Comparison of ENCODE assay signal across 8 mouse cellular contexts in the genomic region with DNA sequence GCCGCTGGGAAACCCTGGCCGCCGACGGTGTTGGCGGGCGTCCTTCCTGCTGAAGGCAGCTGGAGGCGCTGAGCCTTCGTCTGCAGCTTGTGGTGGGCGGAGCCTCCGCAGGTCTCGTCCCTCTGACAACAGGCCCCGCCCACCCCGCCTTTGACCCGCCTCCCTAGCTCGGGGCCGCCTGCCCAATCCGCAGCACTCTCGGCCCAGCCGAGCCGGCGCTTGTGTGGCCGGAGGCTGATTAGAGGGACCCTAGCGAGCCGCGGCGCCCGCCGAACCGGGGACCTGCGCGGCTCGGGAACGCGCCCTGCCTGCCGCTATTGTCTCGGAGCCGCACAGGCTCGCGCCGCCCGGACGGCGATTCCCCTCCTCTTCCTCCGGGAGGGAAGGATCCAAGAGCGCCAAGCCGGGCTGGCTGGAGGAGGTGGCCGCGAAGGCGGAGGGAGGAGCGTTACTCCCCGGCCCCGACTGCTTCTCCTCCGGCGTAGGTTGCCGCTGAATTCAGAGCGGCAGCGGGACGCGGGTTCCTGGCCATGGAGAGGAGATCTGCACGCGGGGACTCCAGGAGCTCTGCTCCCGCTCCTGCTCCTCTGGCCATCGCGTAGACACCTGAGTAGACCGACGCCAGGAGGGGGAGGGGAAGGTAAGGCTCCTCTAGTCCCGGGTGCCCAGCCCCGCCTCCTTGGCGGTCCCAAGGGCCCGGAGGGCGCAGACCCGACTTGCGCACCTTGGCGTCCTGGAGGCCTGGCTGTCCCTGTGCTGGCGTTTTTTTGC. TPM values are rescaled to one million over a fixed set of nuclear protein-coding genes. Genes with fewer than 3 reads are reported as not detected.
DNase-seq lines count a peak whose midpoint lies in the region; ATAC-seq and TF ChIP-seq lines count a peak whose summit lies in the region.

A gene (plus strand): TSS at position 196 of the 771 bp plus-strand sequence.

- peak in 2 of 3 experiments; percentile 50 to 63; a peak in 4 of 6 replicates for TF ChIP-seq CTCF in MEL (IDR thresholded peaks at IDR 0.05 in 2 of 3, conservative IDR thresholded peaks at IDR 0.05 in 1 of 3; ENCODE audit: control insufficient read depth in 1 of 3, insufficient read depth in 1 of 3, low read depth in 2 of 3, low read length in 3 of 3, poor library complexity in 1 of 3, severe bottlenecking in 1 of 3)
- peak; percentile 73 for TF ChIP-seq CTCF in layer of hippocampus, adult 2 months (conservative IDR thresholded peaks at IDR 0.05)
- peak; percentile 30 for TF ChIP-seq CTCF in lung, adult 2 months (IDR thresholded peaks at IDR 0.05; ENCODE audit: insufficient read depth, low read length)

- TF ChIP-seq RAD21 in MEL (IDR thresholded peaks at IDR 0.05; ENCODE audit: low read depth, low read length) = peak; percentile 45

- intact Hi-C loops in heart, postnatal 36 days (cut with DNase I) = loop anchor here (1.0 to 10.0 kb wide), 5 partner anchors 20 to 526 kb away; a partner anchor contains a TSS

- H3K9me3 ChIP-seq in MEL (replicated peaks; ENCODE audit: insufficient read depth, low read length) = no peaks in the 10 kb centered on the region
- no peaks in the 10 kb centered on the region for H3K9me3 ChIP-seq in forebrain, embryonic 16.5 days (ENCODE audit: control insufficient read depth, low read length)
- no peaks in the 10 kb centered on the region for H3K9me3 ChIP-seq in neural tube, embryonic 15.5 days (replicated peaks)

- ATAC-seq in forebrain, embryonic 16.5 days = peak; percentile 90
- peak; percentile 97 for ATAC-seq in neural tube, embryonic 15.5 days (ENCODE audit: low FRiP score)

- H3K9ac ChIP-seq in MEL (ENCODE audit: control insufficient read depth, low read depth, low read length, poor library complexity, severe bottlenecking) = peak within 1 kb of the TSS; percentile 93
- H3K9ac ChIP-seq in forebrain, embryonic 16.5 days (replicated peaks; ENCODE audit: low read depth, low read length) = peak within 1 kb of the TSS; percentile 98
- peak within 1 kb of the TSS; percentile 81 for H3K9ac ChIP-seq in neural tube, embryonic 15.5 days (replicated peaks)

- no peaks in the 10 kb centered on the region for H3K27me3 ChIP-seq in MEL (ENCODE audit: control insufficient read depth in 1 of 2, insufficient read depth in 2 of 2, low read length in 2 of 2)
- no peaks in the 10 kb centered on the region for H3K27me3 ChIP-seq in forebrain, embryonic 16.5 days (replicated peaks; ENCODE audit: control insufficient read depth, insufficient read depth, low read length)
- H3K27me3 ChIP-seq in neural tube, embryonic 15.5 days (replicated peaks) = no peaks in the 10 kb centered on the region

- peak within 1 kb of the TSS; percentile 83 to 94 for H3K4me3 ChIP-seq in MEL (ENCODE audit: control insufficient read depth in 1 of 2, insufficient read depth in 1 of 2, low read depth in 2 of 2, low read length in 2 of 2)
- peak within 1 kb of the TSS; percentile 100 for H3K4me3 ChIP-seq in forebrain, embryonic 16.5 days (replicated peaks; ENCODE audit: low read length)
- peak within 1 kb of the TSS; percentile 97 for H3K4me3 ChIP-seq in layer of hippocampus, adult 2 months
- H3K4me3 ChIP-seq in lung, adult 2 months (replicated peaks; ENCODE audit: extremely low read depth, low read depth, low read length) = peak within 1 kb of the TSS; percentile 96
- peak within 1 kb of the TSS; percentile 74 for H3K4me3 ChIP-seq in neural tube, embryonic 15.5 days (replicated peaks)

- TF ChIP-seq EP300 in MEL (IDR thresholded peaks at IDR 0.05; ENCODE audit: low read depth in 1 of 2, low read length in 2 of 2) = no peak

- peaks cover 0 to 5% of the 10 kb centered on the region in 2 experiments; a peak in 1 of 4 replicates for H3K4me1 ChIP-seq in MEL (ENCODE audit: control insufficient read depth in 1 of 2, insufficient read depth in 2 of 2, low read length in 2 of 2)
- H3K4me1 ChIP-seq in forebrain, embryonic 16.5 days (replicated peaks; ENCODE audit: control insufficient read depth, insufficient read depth, low read length) = peaks cover 49% of the 10 kb centered on the region
- H3K4me1 ChIP-seq in lung, adult 2 months (ENCODE audit: control insufficient read depth, insufficient read depth, low read length) = peaks cover 6% of the 10 kb centered on the region
- peaks cover 46% of the 10 kb centered on the region for H3K4me1 ChIP-seq in neural tube, embryonic 15.5 days

- H3K4me2 ChIP-seq in forebrain, embryonic 16.5 days (ENCODE audit: low read length) = peak within 1 kb of the TSS; percentile 89
- peak within 1 kb of the TSS; percentile 86 for H3K4me2 ChIP-seq in neural tube, embryonic 15.5 days

- peak; percentile 72 to 85; a peak in 3 of 4 replicates for TF ChIP-seq POLR2A in MEL (IDR thresholded peaks at IDR 0.05; ENCODE audit: control insufficient read depth in 1 of 2, insufficient read depth in 1 of 2, low read depth in 1 of 2, low read length in 2 of 2, poor library complexity in 1 of 2)
- TF ChIP-seq POLR2A in lung, adult 2 months (IDR thresholded peaks at IDR 0.05; ENCODE audit: borderline replicate concordance, extremely low read depth, low read depth, low read length) = peak; percentile 67

- WGBS in forebrain, embryonic 16.5 days = under 1% methylated on average over 69 of the region's 75 CpGs
- WGBS in lung, adult 2 months = under 1% methylated on average over 74 of the region's 75 CpGs
- WGBS in neural tube, embryonic 15.5 days = under 1% methylated on average over 69 of the region's 75 CpGs

- peaks cover 3% of the 10 kb centered on the region; the same call in 1 of the 2 replicates for H3K79me2 ChIP-seq in MEL (ENCODE audit: control insufficient read depth, insufficient read depth, low read length, poor library complexity)

- peaks cover 0 to 4% of the 10 kb centered on the region in 2 experiments; a peak in 1 of 4 replicates for H3K36me3 ChIP-seq in MEL (ENCODE audit: control insufficient read depth in 1 of 2, insufficient read depth in 2 of 2, low read length in 2 of 2)
- no peaks in the 10 kb centered on the region for H3K36me3 ChIP-seq in forebrain, embryonic 16.5 days (ENCODE audit: control insufficient read depth, insufficient read depth)
- H3K36me3 ChIP-seq in neural tube, embryonic 15.5 days = no peaks in the 10 kb centered on the region

- DNase-seq in MEL (ENCODE audit: low read depth, low spot score) = peak; percentile 94
- peak; percentile 95 to 98 for DNase-seq in cerebellum, adult 18-20 months
- peak; percentile 96 to 98 for DNase-seq in heart, postnatal 36 days
- DNase-seq in layer of hippocampus, adult 2 months (ENCODE audit: low spot score in 2 of 2) = peak; percentile 93 to 95
- DNase-seq in lung, adult 2 months = peak; percentile 96
- DNase-seq in testis, postnatal 10 days (ENCODE audit: low spot score) = peak; percentile 99

- peak within 1 kb of the TSS; percentile 57; the same call in 1 of the 2 replicates for H3K27ac ChIP-seq in MEL (ENCODE audit: control insufficient read depth, low read depth, low read length)
- H3K27ac ChIP-seq in forebrain, embryonic 16.5 days (ENCODE audit: low read length) = peak within 1 kb of the TSS; percentile 94
- H3K27ac ChIP-seq in layer of hippocampus, adult 2 months = peak within 1 kb of the TSS; percentile 95
- H3K27ac ChIP-seq in neural tube, embryonic 15.5 days (replicated peaks) = peak within 1 kb of the TSS; percentile 90

TF ChIP-seq in MEL, 35 proteins besides CTCF, POLR2A, EP300 and RAD21 (continues in another document):
- TF ChIP-seq GABPA (IDR thresholded peaks at IDR 0.05; ENCODE audit: low read depth, low read length) = no peak
- TF ChIP-seq RCOR1 (IDR thresholded peaks at IDR 0.05; ENCODE audit: low read depth, low read length) = no peak
- no peak for TF ChIP-seq MEF2A (IDR thresholded peaks at IDR 0.05; ENCODE audit: extremely low read depth, insufficient replicate concordance, low read depth, low read length, poor library complexity, severe bottlenecking)
- no peak for TF ChIP-seq ETS1 (IDR thresholded peaks at IDR 0.05; ENCODE audit: low read depth, low read length)
- no peak; the same call in 1 of the 2 replicates for TF ChIP-seq SIN3A (IDR thresholded peaks at IDR 0.05; ENCODE audit: low read length)
- TF ChIP-seq MYB (IDR thresholded peaks at IDR 0.05; ENCODE audit: low read depth, low read length) = no peak
- no peak for TF ChIP-seq ELF1 (IDR thresholded peaks at IDR 0.05; ENCODE audit: low read depth, low read length)
- no peak for TF ChIP-seq MAFK (IDR thresholded peaks at IDR 0.05; ENCODE audit: borderline replicate concordance, low read depth, low read length)
- TF ChIP-seq USF2 (IDR thresholded peaks at IDR 0.05; ENCODE audit: borderline replicate concordance in 1 of 2, insufficient read depth in 1 of 2, low read depth in 1 of 2, low read length in 2 of 2) = no peak
- TF ChIP-seq UBTF (IDR thresholded peaks at IDR 0.05; ENCODE audit: borderline replicate concordance, insufficient read depth, low read depth, low read length) = peak; percentile 93; the same call in 1 of the 2 replicates
- no peak for TF ChIP-seq TAL1 (IDR thresholded peaks at IDR 0.05; ENCODE audit: low read length)
- TF ChIP-seq MYC (IDR thresholded peaks at IDR 0.05; ENCODE audit: low read depth, low read length) = no peak
- TF ChIP-seq BHLHE40 (IDR thresholded peaks at IDR 0.05; ENCODE audit: borderline replicate concordance, low read depth, low read length) = no peak
- no peak for TF ChIP-seq CHD1 (IDR thresholded peaks at IDR 0.05; ENCODE audit: low read depth, low read length)
- no peak for TF ChIP-seq MAZ (IDR thresholded peaks at IDR 0.05; ENCODE audit: low read depth, low read length)
- TF ChIP-seq NELFE (IDR thresholded peaks at IDR 0.05; ENCODE audit: low read depth, low read length) = peak; percentile 53
- no peak for TF ChIP-seq E2F4 (IDR thresholded peaks at IDR 0.05; ENCODE audit: borderline replicate concordance, low read depth, low read length)
- no peak for TF ChIP-seq KAT2A (conservative IDR thresholded peaks at IDR 0.05; ENCODE audit: low read depth, low read length)
- no peak for TF ChIP-seq HCFC1 (IDR thresholded peaks at IDR 0.05; ENCODE audit: low read depth, low read length)
- no peak for TF ChIP-seq ZKSCAN1 (IDR thresholded peaks at IDR 0.05; ENCODE audit: low read depth, low read length)
- TF ChIP-seq MAX (IDR thresholded peaks at IDR 0.05; ENCODE audit: low read length) = no peak
- no peak for TF ChIP-seq USF1 (IDR thresholded peaks at IDR 0.05; ENCODE audit: low read depth, low read length)

RNA-seq across cellular contexts. Expression of the gene that starts here (rescaled TPM):
- total RNA-seq in MEL (2012; rRNA removed) = 5.9 and 8.2 TPM in 2 replicates
- 1 to 10 TPM in 1 of 2 experiments, not detected in 1; 5.0 TPM for polyA plus RNA-seq in MEL (2012; ENCODE audit: insufficient read depth in 1 of 2, insufficient read length in 2 of 2, low read depth in 1 of 2, low replicate concordance in 2 of 2, missing spikeins in 1 of 2)
- polyA plus RNA-seq in forebrain, embryonic 16.5 days (2015; fragmentation: Nextera tagmentation; extraction: Ambion mirVana) = 37.2 and 37.6 TPM in 2 replicates
- total RNA-seq in heart, postnatal 36 days (2021) = 10 to 100 TPM; 12.2 to 14.0 TPM
- 10 to 100 TPM; 13.3 TPM for total RNA-seq in layer of hippocampus, adult 2 months (2021)
- polyA plus RNA-seq in lung, adult 2 months (2012; rRNA removed) = 33.8 and 37.1 TPM in 2 replicates
- 16.0 and 16.9 TPM in 2 replicates for polyA plus RNA-seq in neural tube, embryonic 15.5 days (2015; fragmentation: Nextera tagmentation; extraction: Ambion mirVana)

Comparison
In these comparisons a context has a peak if more than half of its experiments do, and no peak if none do; other contexts are left out.
1. Peak in every context shown above with its lines: DNase-seq, ATAC-seq, H3K4me3 ChIP-seq and H3K27ac ChIP-seq.